Mouse (Mus musculus) myocyte (in vitro differentiated cells): Measurements from ENCODE around the gene Gck.

Experiments used
- MYOD1 ChIP-seq, 3 experiments: IDR thresholded peaks; one replicate each; pipeline ENCODE4 v1.6.1; 2011; ENCODE audit warnings: control low read depth in 2 of 3, low read depth in 2 of 3, mild to moderate bottlenecking in 2 of 3, moderate library complexity in 1 of 3; ENCODE audit not compliant: insufficient read length in 2 of 3, control insufficient read depth in 1 of 3
- POLR2A ChIP-seq: IDR thresholded peaks from one replicate; pipeline ENCODE4 v1.6.1; 2011; ENCODE audit warnings: low read depth, mild to moderate bottlenecking, control low read depth, moderate library complexity; ENCODE audit not compliant: insufficient read length
- POLR2AphosphoS2 ChIP-seq: IDR thresholded peaks from one replicate; pipeline ENCODE4 v1.6.1; 2011; ENCODE audit warnings: low read depth, control low read depth; ENCODE audit not compliant: insufficient read length
- TCF12 ChIP-seq: IDR thresholded peaks from one replicate; pipeline ENCODE4 v1.6.1; 2011; ENCODE audit warnings: mild to moderate bottlenecking, control low read depth; ENCODE audit not compliant: poor library complexity, insufficient read depth, severe bottlenecking

DNA sequence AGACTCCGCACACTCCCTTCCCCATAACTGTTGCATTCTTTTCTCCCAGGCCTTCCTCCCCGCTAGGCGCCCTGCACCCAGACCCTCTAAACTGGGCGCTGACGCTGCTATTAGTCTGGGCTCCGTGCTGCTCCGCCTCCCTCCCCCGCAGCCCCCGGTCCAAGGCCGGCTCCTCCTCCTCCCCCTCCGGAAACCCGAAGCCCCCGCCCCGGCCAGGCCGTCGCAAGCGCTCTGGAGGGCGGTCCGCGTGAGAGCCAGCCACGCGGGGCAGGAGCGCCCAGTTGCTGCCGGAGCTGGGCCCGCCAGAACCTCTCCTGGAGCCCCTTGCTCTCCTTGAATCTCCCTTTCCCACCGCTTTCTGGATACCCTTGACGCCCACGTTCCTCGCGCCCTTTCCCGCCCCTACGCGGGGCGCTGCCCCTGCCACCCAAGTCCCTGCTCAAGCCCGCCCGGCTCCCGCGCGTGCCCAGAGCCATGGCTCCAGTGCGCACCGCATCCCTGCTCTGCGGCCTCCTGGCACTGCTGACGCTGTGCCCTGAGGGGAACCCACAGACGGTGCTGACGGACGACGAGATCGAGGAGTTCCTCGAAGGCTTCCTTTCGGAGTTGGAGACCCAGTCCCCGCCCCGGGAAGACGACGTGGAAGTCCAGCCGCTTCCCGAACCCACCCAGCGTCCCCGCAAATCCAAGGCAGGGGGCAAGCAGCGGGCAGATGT lies 88.0 kb downstream of the Gck start, which contains the start of gene Aebp1:
- no peak for TF ChIP-seq TCF12
- no peak for TF ChIP-seq MYOD1 (IDR thresholded peaks at IDR 0.05; ENCODE audit: control insufficient read depth in 1 of 3, insufficient read length in 2 of 3, low read depth in 2 of 3)
- peak; percentile 62 for TF ChIP-seq POLR2AphosphoS2
- TF ChIP-seq POLR2A: peak; percentile 67
